8 mouse cellular contexts compared by ENCODE assay signal in the genomic region with DNA sequence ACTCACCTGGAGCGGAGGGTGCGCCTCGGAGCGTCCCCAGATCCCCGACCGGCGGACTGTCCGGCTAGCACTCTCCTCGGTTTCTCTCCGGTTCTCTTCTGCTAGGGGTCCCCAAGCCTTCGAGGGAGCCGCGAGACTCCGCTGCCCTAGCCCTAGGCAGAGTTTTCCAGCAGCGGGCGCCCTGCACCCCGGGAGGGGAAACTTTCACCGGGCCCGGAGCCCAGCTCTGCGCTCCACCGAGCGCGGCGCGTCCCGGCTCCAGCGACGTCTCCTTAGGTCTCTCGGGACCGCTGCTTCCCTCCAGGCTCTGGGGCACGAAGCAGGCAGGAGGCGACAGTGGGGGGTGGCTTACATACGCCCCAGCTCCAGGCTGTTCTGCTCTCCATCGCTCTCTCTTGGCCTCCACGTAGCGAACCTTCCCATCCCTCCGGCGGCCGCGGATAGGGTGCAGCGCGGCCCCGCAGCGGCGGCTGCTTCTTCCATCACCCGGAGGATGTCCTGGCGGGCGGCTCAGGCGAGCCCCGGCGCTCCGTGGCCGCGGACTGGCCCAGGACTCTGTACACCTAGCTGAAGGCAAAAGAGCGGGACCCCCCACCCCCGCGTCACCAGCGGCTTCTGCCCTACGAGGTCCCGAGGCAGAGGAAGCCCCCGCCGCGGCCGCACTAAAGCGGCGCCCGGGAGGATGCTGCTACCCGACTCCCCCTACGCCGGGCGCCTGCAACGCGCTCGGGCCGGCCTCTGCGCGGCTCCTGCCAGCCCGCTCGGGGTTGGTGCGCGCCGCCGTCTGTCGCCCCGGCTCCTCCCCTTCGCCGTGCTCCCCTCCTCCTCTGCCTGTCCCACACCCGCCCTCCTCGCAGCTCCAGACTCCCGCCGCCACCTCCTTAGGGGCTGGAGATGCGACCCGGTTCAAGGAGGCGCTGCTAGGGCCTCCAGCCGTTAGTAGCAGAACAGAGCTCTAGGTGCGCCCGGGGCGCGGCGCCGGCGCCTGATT. TPM values are rescaled to one million over a fixed set of nuclear protein-coding genes. Genes with fewer than 3 reads are reported as not detected.
DNase-seq lines count a peak whose midpoint lies in the region; ATAC-seq and TF ChIP-seq lines count a peak whose summit lies in the region.

A gene (minus strand): TSS at position 152 of the 991 bp plus-strand sequence.

- peaks cover 45% of the 10 kb centered on the region for H3K4me1 ChIP-seq in forebrain, embryonic 10.5 days
- H3K4me1 ChIP-seq in heart, embryonic 14.5 days (ENCODE audit: control insufficient read depth in 2 of 2, insufficient read depth in 2 of 2, low read length in 2 of 2) = peaks cover 5 to 16% of the 10 kb centered on the region in 2 experiments; a peak in 3 of 4 replicates
- peaks cover 16% of the 10 kb centered on the region for H3K4me1 ChIP-seq in kidney, postnatal 0 days (replicated peaks; ENCODE audit: insufficient read depth, low read length)
- H3K4me1 ChIP-seq in liver, adult 2 months (ENCODE audit: control insufficient read depth, insufficient read depth, low read length) = no peaks in the 10 kb centered on the region

- TF ChIP-seq POLR2A in liver, adult 2 months (IDR thresholded peaks at IDR 0.05; ENCODE audit: extremely low read depth, insufficient read depth, low read length) = no peak

- peak; percentile 30 to 41 for DNase-seq in spleen, adult 18-20 months
- no peak for DNase-seq in spleen, adult 12 weeks (ENCODE audit: low spot score)
- DNase-seq in forebrain, embryonic 10.5 days (ENCODE audit: extremely low spot score, low spot score) = peak; percentile 89
- peak; percentile 95 for DNase-seq in kidney, postnatal 0 days (ENCODE audit: low spot score)
- no peak for DNase-seq in liver, adult 2 months (ENCODE audit: extremely low read depth, low read depth, low spot score)
- peak; percentile 54 for DNase-seq in naive thymus-derived CD4-positive, alpha-beta T cell, adult 2 months (ENCODE audit: low read depth)
- peak; percentile 62 for DNase-seq in telencephalon, adult 2 months (ENCODE audit: low read depth, low spot score)

- TF ChIP-seq CTCF in kidney, postnatal 0 days (IDR thresholded peaks at IDR 0.05; ENCODE audit: low read depth) = 0 out of 2 replicates have a peak, but pooled peaks have one; percentile 17
- no peak for TF ChIP-seq CTCF in liver, adult 2 months (IDR thresholded peaks at IDR 0.05; ENCODE audit: low read depth, low read length)

- H3K4me3 ChIP-seq in forebrain, embryonic 10.5 days = peak within 1 kb of the TSS; percentile 81
- peak within 1 kb of the TSS; percentile 71 to 79 for H3K4me3 ChIP-seq in heart, embryonic 14.5 days (ENCODE audit: control insufficient read depth in 1 of 2, insufficient read depth in 1 of 2, low read depth in 1 of 2, low read length in 2 of 2)
- H3K4me3 ChIP-seq in kidney, postnatal 0 days (replicated peaks; ENCODE audit: low read depth, low read length) = peak within 1 kb of the TSS; percentile 66
- H3K4me3 ChIP-seq in liver, adult 2 months (ENCODE audit: insufficient read depth, low read depth, low read length) = peak within 1 kb of the TSS; percentile 64

- no peaks in the 10 kb centered on the region for H3K79me2 ChIP-seq in liver, adult 2 months (ENCODE audit: control insufficient read depth, insufficient read depth, low read length)

- H3K4me2 ChIP-seq in heart, embryonic 14.5 days (ENCODE audit: low read length) = peak within 1 kb of the TSS; percentile 99
- peak within 1 kb of the TSS; percentile 96 for H3K4me2 ChIP-seq in kidney, postnatal 0 days (ENCODE audit: low read length)

- H3K27me3 ChIP-seq in forebrain, embryonic 10.5 days (ENCODE audit: poor library complexity, severe bottlenecking) = peaks cover 51% of the 10 kb centered on the region
- H3K27me3 ChIP-seq in heart, embryonic 14.5 days (ENCODE audit: control insufficient read depth, insufficient read depth, low read length) = peaks cover 7% of the 10 kb centered on the region
- no peaks in the 10 kb centered on the region for H3K27me3 ChIP-seq in kidney, postnatal 0 days (ENCODE audit: insufficient read depth, low read length)
- H3K27me3 ChIP-seq in liver, adult 2 months (ENCODE audit: control insufficient read depth, insufficient read depth, low read length) = peaks cover 17% of the 10 kb centered on the region

- H3K27ac ChIP-seq in forebrain, embryonic 10.5 days = peak within 1 kb of the TSS; percentile 91
- peak within 1 kb of the TSS; percentile 32 to 57; a peak in 3 of 4 replicates for H3K27ac ChIP-seq in heart, embryonic 14.5 days (replicated peaks in 1 of 2; ENCODE audit: control insufficient read depth in 1 of 2, insufficient read depth in 1 of 2, low read depth in 2 of 2, low read length in 2 of 2)
- H3K27ac ChIP-seq in kidney, postnatal 0 days = peak within 1 kb of the TSS; percentile 92
- H3K27ac ChIP-seq in liver, adult 2 months (replicated peaks; ENCODE audit: insufficient read depth, low read depth, low read length) = peak within 1 kb of the TSS; percentile 45; the same call in 1 of the 2 replicates

- WGBS in forebrain, embryonic 10.5 days = under 1% methylated on average over 102 of the region's 102 CpGs
- WGBS in heart, embryonic 14.5 days = under 1% methylated on average over 93 of the region's 102 CpGs
- under 1% methylated on average over 97 of the region's 102 CpGs for WGBS in kidney, postnatal 0 days
- 1% methylated on average over 100 of the region's 102 CpGs for WGBS in liver, adult 2 months

- ATAC-seq in heart, embryonic 14.5 days (ENCODE audit: insufficient number of reproducible peaks, insufficient read depth, low FRiP score, low read depth) = peak; percentile 89
- ATAC-seq in kidney, postnatal 0 days (replicated peaks; ENCODE audit: low FRiP score, low read depth) = peak; percentile 89

- peak within 1 kb of the TSS; percentile 78 for H3K9ac ChIP-seq in heart, embryonic 14.5 days (ENCODE audit: low read length)
- H3K9ac ChIP-seq in kidney, postnatal 0 days (ENCODE audit: low read depth, low read length) = peak within 1 kb of the TSS; percentile 63
- H3K9ac ChIP-seq in liver, adult 2 months (ENCODE audit: low read depth, low read length) = peak within 1 kb of the TSS; percentile 60

- H3K36me3 ChIP-seq in forebrain, embryonic 10.5 days (replicated peaks) = peaks cover 17% of the 10 kb centered on the region
- H3K36me3 ChIP-seq in heart, embryonic 14.5 days (ENCODE audit: control insufficient read depth, insufficient read depth, low read length) = no peaks in the 10 kb centered on the region
- no peaks in the 10 kb centered on the region for H3K36me3 ChIP-seq in kidney, postnatal 0 days (ENCODE audit: insufficient read depth, low read length)
- H3K36me3 ChIP-seq in liver, adult 2 months (ENCODE audit: control insufficient read depth, insufficient read depth, low read length) = no peaks in the 10 kb centered on the region

- no peaks in the 10 kb centered on the region for H3K9me3 ChIP-seq in forebrain, embryonic 10.5 days
- no peaks in the 10 kb centered on the region for H3K9me3 ChIP-seq in heart, embryonic 14.5 days (ENCODE audit: control insufficient read depth, low read length)
- no peaks in the 10 kb centered on the region for H3K9me3 ChIP-seq in kidney, postnatal 0 days (replicated peaks; ENCODE audit: low read length)

RNA-seq across cellular contexts. Expression of the gene that starts here (rescaled TPM):
- 5.6 and 7.0 TPM in 2 replicates for polyA plus RNA-seq in forebrain, embryonic 10.5 days (2016; fragmentation: Nextera tagmentation; extraction: Ambion mirVana)
- polyA plus RNA-seq in heart, embryonic 14.5 days (2014; fragmentation: Nextera tagmentation; extraction: Ambion mirVana) = 1.9 and 2.4 TPM in 2 replicates
- 4.8 and 5.5 TPM in 2 replicates for polyA plus RNA-seq in kidney, postnatal 0 days (2015; fragmentation: Nextera tagmentation; extraction: Ambion mirVana)
- total RNA-seq in liver, adult 2 months (2014; rRNA removed) = 0.83 and 2.1 TPM in 2 replicates
- 0.36 and 0.48 TPM in 2 replicates for polyA plus RNA-seq in liver, adult 2 months (2012; rRNA removed)

Comparison
In these comparisons a context has a peak if more than half of its experiments do, and no peak if none do; other contexts are left out.
1. DNase-seq: peak in spleen, adult 18-20 months (2 of 2), forebrain, embryonic 10.5 days (single experiment), kidney, postnatal 0 days (single experiment), naive thymus-derived CD4-positive, alpha-beta T cell, adult 2 months (single experiment) and telencephalon, adult 2 months (single experiment); none in spleen, adult 12 weeks (single experiment) and liver, adult 2 months (single experiment).
2. Peak in every context shown above with its lines, with median percentiles within 50 percentile points of each other: H3K27ac ChIP-seq, H3K4me3 ChIP-seq and H3K9ac ChIP-seq.